Mouse (Mus musculus) layer of hippocampus, adult 11-12 months (tissue): Measurements from ENCODE around the gene Fermt2.

Experiments used
- DNase-seq: peaks from one replicate; pipeline ENCODE4 v3.0.0; 2022; ENCODE audit warnings: low spot score

The Fermt2 gene

DNA sequence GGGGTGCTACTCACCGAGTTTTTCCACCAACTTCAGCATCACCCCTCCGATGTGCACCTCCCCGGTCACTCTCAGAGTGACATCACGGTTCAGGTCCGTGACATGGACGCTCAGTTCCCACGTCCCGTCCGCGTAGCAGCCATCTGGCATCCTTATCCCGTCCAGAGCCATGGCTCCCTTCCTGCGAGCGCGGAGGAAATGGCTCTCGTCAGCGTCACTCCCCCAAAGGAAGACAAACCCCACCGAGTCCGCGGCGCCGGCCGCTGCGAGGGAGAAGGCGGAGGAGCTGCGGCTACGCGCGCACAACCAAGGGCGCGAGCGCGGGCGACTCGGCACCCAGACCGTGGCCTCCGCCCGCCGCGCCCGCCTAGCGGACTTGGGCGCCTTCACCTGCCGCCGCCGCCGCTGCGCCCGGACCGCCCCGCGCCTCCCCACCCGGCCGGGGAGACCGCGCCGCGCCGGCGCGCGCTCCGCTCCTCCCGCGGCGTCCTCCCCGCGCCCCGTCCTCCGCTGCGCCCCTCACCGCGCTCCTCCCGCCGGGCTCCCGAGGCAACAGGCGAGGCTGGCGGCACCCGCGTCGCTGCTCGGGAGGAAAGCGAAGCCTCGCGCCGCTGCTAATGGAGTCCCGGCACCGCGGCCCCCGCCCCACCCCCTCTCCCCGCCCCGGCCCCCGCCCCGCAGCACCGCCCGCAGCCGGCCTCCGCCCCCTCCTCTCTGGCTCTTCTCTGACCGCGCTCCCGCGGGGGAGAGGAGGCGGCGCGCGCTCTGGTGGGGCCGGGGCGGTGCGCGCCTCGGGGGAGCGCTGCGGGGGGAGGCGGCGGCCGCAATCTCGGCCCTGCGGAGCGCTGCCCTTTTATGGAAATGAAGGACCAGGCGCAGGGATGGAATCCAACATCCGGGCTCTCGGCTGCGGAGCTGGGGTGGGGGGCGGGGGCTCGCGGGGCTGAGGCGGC is at the start of gene Fermt2:
Gene Fermt2 (minus strand): TSS at position 708 of the 953 bp plus-strand sequence.
- DNase-seq: peak; percentile 79

DNA sequence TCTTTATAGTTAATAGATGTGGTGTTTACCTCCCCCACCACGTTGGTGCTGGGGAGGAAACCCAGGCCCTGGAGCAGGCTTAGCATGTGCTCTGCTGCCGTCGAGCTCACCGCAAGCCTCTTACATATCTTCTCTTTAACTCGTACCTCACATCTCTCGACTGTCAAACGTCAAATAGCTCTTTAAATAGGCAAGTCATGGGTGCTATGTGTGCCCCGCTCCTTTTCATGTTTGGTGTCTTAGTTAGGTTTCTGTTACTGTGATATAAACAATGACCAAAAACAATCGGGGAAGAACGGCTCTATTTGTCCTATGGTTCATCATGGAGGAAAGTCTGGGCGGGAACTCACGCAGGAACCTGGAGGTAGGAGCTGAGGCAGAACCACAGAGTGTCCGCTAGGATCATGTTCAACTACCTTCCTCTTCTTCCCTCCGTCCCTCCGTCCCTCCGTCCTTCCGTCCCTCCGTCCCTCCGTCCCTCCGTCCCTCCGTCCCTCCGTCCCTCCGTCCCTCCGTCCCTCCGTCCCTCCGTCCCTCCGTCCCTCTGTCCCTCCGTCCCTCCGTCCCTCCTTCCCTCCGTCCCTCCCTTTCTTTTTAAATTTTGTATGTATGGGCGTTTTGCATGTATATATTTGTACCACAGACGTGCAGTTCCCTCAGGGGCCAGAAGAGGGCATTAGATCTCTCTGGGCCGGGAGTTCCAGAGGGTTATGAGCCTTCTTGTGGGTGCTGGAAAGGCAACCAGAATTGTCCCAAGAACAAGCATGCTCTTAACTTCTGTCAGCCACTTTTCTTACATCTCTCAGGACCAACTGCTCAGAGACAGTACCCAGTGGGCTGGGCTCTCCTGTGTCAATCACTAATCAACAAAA is 36.4 kb upstream of the Fermt2 start:
- DNase-seq: peak; percentile 67

- DNase-seq: peak; percentile 56
Measured at GRCm38 (mm10) chr14:45565216-45566065, 35.5 kb upstream of the Fermt2 start.

DNA sequence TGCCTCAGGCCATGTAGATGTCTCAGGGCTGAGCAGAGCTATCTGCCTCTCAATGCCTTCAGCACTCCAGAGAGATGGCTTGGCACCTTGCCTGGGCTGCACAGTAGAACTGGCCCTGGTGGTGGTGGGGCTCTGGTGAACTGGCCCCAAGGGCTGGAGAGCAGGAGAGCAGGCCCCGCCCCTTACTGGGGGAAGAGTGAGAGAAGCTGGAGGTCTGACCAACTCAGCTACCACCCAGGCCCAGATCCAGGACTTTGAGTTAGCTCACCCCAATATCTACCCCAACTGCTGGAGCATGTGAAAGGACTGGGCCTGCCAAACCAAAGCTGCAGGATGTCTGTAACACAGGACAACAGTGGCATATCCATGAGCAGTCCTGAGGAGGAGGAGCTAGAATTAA is 33.7 kb upstream of the Fermt2 start:
- peak; percentile 55 for DNase-seq

DNA sequence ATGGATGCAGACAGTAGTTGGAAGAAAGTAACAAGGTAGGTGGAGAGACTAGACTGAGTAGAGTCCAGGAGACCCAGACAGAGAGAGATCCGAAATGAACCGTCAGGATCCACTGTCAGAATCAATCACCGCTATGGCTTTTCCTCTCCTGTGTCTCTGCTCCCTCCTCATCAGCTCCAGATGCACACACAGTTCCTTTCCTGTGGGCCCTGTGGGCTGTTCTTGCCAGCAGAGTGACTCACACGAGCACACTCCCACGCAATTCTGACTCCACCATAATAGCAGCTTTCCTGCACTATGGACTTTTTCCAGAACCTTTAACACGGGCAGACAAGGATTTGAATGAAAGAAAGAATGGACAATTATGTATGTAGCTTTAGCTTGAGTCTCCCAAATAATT is 31.8 kb upstream of the Fermt2 start:
- peak; percentile 58 for DNase-seq

DNA sequence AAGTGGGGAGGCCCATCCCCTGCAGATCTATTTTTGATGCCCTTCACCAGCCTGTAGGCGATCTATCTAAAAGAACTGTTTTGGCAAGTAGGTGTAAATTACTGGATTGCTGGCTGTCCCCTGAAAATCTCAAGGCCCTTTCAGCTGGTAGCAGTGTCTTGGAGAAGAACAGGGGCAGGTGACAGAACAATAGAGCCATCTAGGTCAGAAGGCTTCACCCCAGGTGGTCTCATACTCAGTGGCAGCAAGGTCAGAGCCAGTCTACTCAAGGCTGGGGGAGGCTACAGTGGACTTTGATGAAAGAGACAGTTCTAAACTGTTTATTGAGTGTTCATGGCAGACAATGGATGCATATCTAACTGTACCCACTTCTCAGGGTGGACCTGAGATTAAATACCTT is 29.1 kb upstream of the Fermt2 start:
- no peak for DNase-seq

GRCm38 (mm10) chr14:45554336-45554735 is 24.4 kb upstream of the Fermt2 start:
- DNase-seq: no peak

GRCm38 (mm10) chr14:45553854-45554253 is 23.9 kb upstream of the Fermt2 start:
- DNase-seq: peak; percentile 75

GRCm38 (mm10) chr14:45552431-45552830 is 22.5 kb upstream of the Fermt2 start:
- peak; percentile 19 for DNase-seq

- DNase-seq: peak; percentile 53
Measured at GRCm38 (mm10) chr14:45551121-45551768, 21.3 kb upstream of the Fermt2 start.

- DNase-seq: peak; percentile 28
Measured at GRCm38 (mm10) chr14:45550010-45550647, 20.2 kb upstream of the Fermt2 start.

DNA sequence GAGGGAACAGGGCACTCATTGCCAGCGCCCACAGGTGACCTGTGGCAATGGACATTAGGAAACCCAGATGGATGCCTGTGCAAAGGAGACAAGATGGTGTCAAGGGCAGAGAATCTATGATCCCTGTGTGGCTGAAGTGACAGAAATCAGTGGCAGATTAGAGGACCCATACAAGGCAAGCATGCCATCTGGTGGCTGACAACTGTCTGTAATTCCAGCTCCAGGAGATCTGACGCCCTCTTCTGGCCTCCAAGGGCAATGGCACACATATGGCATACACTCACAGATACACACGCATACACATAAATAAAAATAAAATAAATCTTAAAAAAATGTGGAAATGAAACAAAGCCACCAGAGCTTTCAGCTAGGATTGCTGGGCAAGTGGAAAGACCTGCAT is 18.2 kb upstream of the Fermt2 start:
- no peak for DNase-seq

DNA sequence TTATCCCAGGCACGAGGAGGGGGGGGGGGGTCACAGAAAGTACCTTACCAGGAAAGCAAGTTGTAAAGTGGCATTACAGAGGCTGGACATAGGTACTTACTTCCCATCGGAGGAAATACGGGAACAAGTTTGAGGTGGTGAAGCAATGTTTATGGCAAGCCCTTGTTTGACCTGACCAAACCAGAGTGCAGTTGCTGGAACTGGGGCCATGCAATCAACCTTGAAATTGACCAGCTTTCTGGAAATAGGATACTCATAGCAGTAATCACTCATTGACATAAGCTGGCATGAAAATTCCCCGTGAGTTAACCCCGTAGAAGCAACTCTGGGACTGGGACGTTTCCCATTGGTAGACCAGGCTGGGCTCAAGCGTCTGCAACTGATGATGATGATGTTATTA is 15.0 kb upstream of the Fermt2 start:
- DNase-seq: no peak

- no peak for DNase-seq
Measured at GRCm38 (mm10) chr14:45544026-45544425, 14.1 kb upstream of the Fermt2 start.

DNA sequence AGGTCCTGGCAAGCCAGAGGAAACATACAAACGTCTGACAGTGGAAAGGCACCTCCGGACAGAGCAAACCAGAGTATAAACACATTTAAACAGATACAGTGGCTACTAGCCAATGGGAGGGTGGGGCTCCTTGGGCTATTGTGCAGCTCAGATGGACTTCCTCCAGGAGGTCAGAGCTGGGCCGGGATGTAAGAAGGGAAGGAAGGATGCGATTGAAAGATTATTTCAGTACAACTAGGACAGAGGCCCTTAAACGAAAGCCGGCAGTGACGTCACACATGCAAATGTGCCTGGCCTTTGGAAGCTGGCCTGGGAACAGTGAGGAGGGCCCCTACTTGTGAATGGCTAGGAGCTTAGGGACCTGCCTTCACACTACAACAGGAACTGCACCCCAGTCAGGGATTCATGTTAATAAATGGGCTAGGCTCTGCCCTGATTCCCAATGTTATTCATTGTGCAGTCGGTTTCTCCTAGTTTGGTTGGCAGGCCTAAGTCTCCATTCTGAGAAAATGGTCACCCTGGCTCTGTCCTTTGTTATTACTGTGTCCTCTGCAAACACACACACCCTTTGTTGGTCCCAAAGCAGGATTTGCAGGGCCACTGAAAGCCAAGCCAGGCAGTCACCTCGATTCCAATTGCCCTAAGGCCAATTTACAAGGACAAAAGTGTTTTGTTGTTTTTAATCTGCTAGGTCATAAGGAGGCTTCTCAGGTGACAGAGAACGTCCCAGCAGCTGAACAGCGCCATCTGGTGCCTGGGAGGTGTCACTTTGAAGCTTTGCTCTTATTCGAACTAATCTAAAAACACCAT is 9.9 kb upstream of the Fermt2 start:
- peak; percentile 71 for DNase-seq

DNA sequence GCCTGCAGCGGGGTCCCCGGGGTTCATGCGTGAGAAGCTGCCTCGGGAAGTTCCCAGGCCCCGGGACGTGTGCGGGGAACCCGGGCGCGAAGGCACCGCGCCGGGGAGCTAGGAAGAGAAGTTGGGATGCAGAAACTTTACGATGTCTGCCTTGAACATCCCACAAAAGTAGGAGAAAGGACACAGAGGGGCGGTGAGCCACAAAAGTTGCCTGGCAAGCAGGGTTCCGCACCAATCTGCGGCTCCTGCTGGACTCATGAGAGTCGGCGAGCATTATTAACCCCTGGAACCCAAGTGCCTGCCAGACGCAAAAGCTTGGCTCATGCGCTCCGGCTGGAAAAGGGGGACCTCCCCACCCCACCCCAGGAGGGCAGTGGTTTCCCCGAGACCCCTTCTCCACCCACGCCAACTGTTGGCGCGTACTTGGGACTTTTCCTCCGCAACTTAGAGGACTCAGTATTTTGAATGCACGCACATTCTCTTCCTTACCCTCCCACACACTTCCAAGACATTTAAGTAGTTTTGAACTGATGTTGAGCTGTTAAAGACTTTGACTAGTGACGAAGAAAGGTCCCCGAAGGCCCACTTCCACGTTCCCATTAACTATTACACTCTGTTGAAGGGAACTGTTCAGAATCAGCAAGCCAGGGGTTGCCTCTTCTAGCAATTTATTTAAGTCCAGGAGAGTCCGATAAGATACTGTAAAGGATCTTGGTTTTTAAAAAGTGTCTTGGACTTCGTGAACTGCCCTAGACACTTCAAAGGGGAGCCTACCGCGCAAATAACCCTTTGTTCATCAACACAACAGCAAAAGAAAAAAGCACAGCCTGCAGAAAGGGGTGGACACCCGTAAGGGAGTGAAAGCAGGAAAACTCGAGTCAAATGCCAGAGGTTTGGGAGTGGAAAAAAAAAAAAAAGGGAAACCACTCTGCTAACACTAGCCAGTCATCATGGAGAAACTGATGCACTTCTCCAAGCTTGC is 737 bp upstream of the Fermt2 start:
- DNase-seq: no peak

DNA sequence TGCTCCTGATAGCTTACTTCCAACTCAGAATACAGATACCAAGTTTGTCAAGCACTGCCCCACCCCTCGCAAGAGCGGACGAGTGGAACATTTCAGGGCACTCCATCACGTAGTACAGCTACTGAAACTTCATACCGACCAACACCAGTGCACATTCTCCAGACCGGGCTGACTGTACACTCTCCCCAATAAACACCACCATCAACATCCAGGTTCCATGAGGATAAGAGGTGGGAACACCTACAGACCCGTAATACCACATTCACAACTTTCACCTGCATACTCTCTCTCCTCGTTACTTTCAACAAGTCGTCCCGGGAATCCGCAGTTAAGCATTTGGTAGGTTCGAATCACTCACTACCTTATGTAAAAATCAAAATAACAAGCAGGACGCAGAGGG is 1.1 kb downstream of the Fermt2 start:
- DNase-seq: no peak

GRCm38 (mm10) chr14:45515771-45516170 is 14.1 kb downstream of the Fermt2 start:
- no peak for DNase-seq

GRCm38 (mm10) chr14:45510787-45511186 is 19.1 kb downstream of the Fermt2 start:
- no peak for DNase-seq
